Mouse (Mus musculus) myocyte (in vitro differentiated cells): Measurements from ENCODE around the gene Lzts2.

Source experiments
- MYOD1 ChIP-seq, 3 experiments: IDR thresholded peaks; one replicate each; pipeline ENCODE4 v1.6.1; 2011; ENCODE audit warnings: control low read depth in 2 of 3, low read depth in 2 of 3, mild to moderate bottlenecking in 2 of 3, moderate library complexity in 1 of 3; ENCODE audit not compliant: insufficient read length in 2 of 3, control insufficient read depth in 1 of 3
- POLR2A ChIP-seq: IDR thresholded peaks from one replicate; pipeline ENCODE4 v1.6.1; 2011; ENCODE audit warnings: low read depth, mild to moderate bottlenecking, control low read depth, moderate library complexity; ENCODE audit not compliant: insufficient read length
- POLR2AphosphoS2 ChIP-seq: IDR thresholded peaks from one replicate; pipeline ENCODE4 v1.6.1; 2011; ENCODE audit warnings: low read depth, control low read depth; ENCODE audit not compliant: insufficient read length
- USF1 ChIP-seq: IDR thresholded peaks from one replicate; pipeline ENCODE4 v1.6.1; 2011; ENCODE audit warnings: low read depth, mild to moderate bottlenecking, control low read depth, moderate library complexity

GRCm38 (mm10) chr19:45056364-45056763, 42.1 kb downstream of the Lzts2 start:
- TF ChIP-seq POLR2A, result no peak
- no peak for TF ChIP-seq USF1
- TF ChIP-seq MYOD1 (IDR thresholded peaks at IDR 0.05; ENCODE audit: control insufficient read depth in 1 of 3, insufficient read length in 2 of 3, low read depth in 2 of 3), result no peak
- TF ChIP-seq POLR2AphosphoS2, result no peak
